ENCODE assay signal across 9 mouse cellular contexts in genomic region chr4:70307230-70307629, GRCm38 (mm10).
DNase-seq lines count a peak whose midpoint lies in the region; ATAC-seq and TF ChIP-seq lines count a peak whose summit lies in the region.
"Had no signal": no experiment of that assay in that cellular context is flagged by ENCODE, and none has a peak within 500 bp of the region (broad histone marks: within the 10 kb centered on the region; RNA-seq: fewer than 3 reads in every experiment).

No protein-coding gene starts in this region.

- DNase-seq in 416B (ENCODE audit: low read depth) (peak; percentile 86), R1 (ENCODE audit: low read depth, low spot score) (peak; percentile 58)
- DNase-seq in cerebellum, postnatal 10 days: peak; percentile 84 to 91
- peak; percentile 85 to 87 for DNase-seq in frontal cortex, postnatal 36 days (ENCODE audit: low spot score in 2 of 2)
- DNase-seq in kidney, postnatal 14 days: peak; percentile 50
- DNase-seq in thymus, adult 2 months: peak; percentile 66

- H3K9ac ChIP-seq in liver, embryonic 12.5 days: no peak overlapping the region
- H3K9ac ChIP-seq in neural tube, embryonic 15.5 days (replicated peaks): no peak overlapping the region
- H3K9ac ChIP-seq: heart, embryonic 13.5 days had no signal

- peaks cover 31% of the 10 kb centered on the region; the same call in 1 of the 2 replicates for H3K36me3 ChIP-seq in liver, embryonic 12.5 days
- H3K36me3 ChIP-seq in neural tube, embryonic 15.5 days: 0 out of 2 replicates have a peak, but pooled peaks cover 2% of the 10 kb centered on the region
- no peaks in the 10 kb centered on the region; the same call in 1 of the 2 replicates for H3K36me3 ChIP-seq in thymus, adult 2 months (ENCODE audit: control insufficient read depth, insufficient read depth, low read length)

- no peak overlapping the region for H3K27ac ChIP-seq in liver, embryonic 12.5 days
- no peak overlapping the region for H3K27ac ChIP-seq in neural tube, embryonic 15.5 days (replicated peaks)
- H3K27ac ChIP-seq in thymus, adult 2 months (ENCODE audit: control insufficient read depth, insufficient read depth, low read length): no peak overlapping the region
- H3K27ac ChIP-seq: heart, embryonic 13.5 days had no signal

- no peak overlapping the region for H3K4me2 ChIP-seq in liver, embryonic 12.5 days
- no peak overlapping the region for H3K4me2 ChIP-seq in neural tube, embryonic 15.5 days
- H3K4me2 ChIP-seq: heart, embryonic 13.5 days had no signal

- no peaks in the 10 kb centered on the region for H3K27me3 ChIP-seq in liver, embryonic 12.5 days (replicated peaks)
- no peaks in the 10 kb centered on the region for H3K27me3 ChIP-seq in neural tube, embryonic 15.5 days (replicated peaks)
- no peaks in the 10 kb centered on the region for H3K27me3 ChIP-seq in thymus, adult 2 months (ENCODE audit: control insufficient read depth, insufficient read depth, low read length)
- H3K27me3 ChIP-seq: heart, embryonic 13.5 days had no signal

- 52% methylated on average over 4 of the region's 4 CpGs for WGBS in liver, embryonic 12.5 days (ENCODE audit: insufficient replicate concordance)
- WGBS in neural tube, embryonic 15.5 days: 54% methylated on average over 4 of the region's 4 CpGs
- 49% methylated on average over 4 of the region's 4 CpGs for WGBS in thymus, adult 2 months

- H3K9me3 ChIP-seq in liver, embryonic 12.5 days (replicated peaks): no peaks in the 10 kb centered on the region
- no peaks in the 10 kb centered on the region for H3K9me3 ChIP-seq in neural tube, embryonic 15.5 days (replicated peaks)
- H3K9me3 ChIP-seq: heart, embryonic 13.5 days had no signal

- no peaks in the 10 kb centered on the region for H3K4me1 ChIP-seq in liver, embryonic 12.5 days
- peaks cover 22% of the 10 kb centered on the region for H3K4me1 ChIP-seq in neural tube, embryonic 15.5 days
- H3K4me1 ChIP-seq in thymus, adult 2 months (replicated peaks; ENCODE audit: control insufficient read depth, insufficient read depth, low read length): peaks cover 4% of the 10 kb centered on the region

- H3K4me3 ChIP-seq in liver, embryonic 12.5 days: no peak overlapping the region
- no peak overlapping the region for H3K4me3 ChIP-seq in neural tube, embryonic 15.5 days (replicated peaks)
- no peak overlapping the region for H3K4me3 ChIP-seq in thymus, adult 2 months (ENCODE audit: control insufficient read depth, insufficient read depth, low read length)
- H3K4me3 ChIP-seq: heart, embryonic 13.5 days had no signal

- no peak for TF ChIP-seq POLR2A in thymus, adult 2 months (IDR thresholded peaks at IDR 0.05; ENCODE audit: control insufficient read depth, extremely low read depth, insufficient read depth, low read length, poor library complexity)

- peak; percentile 66 for ATAC-seq in liver, embryonic 12.5 days
- ATAC-seq in neural tube, embryonic 15.5 days (ENCODE audit: low FRiP score): peak; percentile 32; the same call in 1 of the 2 replicates

- TF ChIP-seq CTCF in thymus, adult 2 months (IDR thresholded peaks at IDR 0.05; ENCODE audit: borderline replicate concordance, control insufficient read depth, extremely low read depth, insufficient read depth, low read length, poor library complexity): no peak
